Mouse (Mus musculus): ENCODE data around the gene Fbxo21. TPM values are rescaled to one million over a fixed set of nuclear protein-coding genes. Genes with fewer than 3 reads are reported as not detected.

The Fbxo21 gene
- polyA plus RNA-seq, 1 experiment from 2014 or later: 55.3 TPM

DNA sequence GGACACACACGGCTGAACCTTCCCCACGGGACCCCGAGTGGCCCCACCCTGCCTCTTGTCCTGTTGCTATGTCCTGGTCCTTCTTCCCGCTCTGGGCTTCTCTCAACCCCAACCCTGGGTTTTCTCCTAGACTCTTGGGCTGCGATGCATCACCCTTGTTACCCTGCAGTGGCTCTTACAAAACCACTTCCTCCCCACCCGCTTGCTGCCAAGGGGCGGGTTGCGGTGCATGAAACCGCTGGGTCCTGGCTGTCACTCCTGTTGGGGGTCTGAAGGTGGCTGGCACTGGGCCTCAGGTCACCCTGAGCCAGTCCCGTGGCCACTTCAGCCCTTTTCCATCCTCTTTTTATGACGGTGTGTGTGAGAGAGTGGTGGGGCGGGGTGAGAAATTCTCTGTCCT, 22.6 kb upstream of the Fbxo21 start:
- Histone ChIP-seq H3K36me3 (no peaks in the 10 kb centered on the region), H3K9me3 (replicated peaks) (no peaks in the 10 kb centered on the region), H3K4me1 (no peaks in the 10 kb centered on the region), H3K27ac (replicated peaks) (no peak overlapping the region), H3K9ac (no peak overlapping the region), H3K27me3 (no peaks in the 10 kb centered on the region), H3K4me3 (replicated peaks) (no peak overlapping the region), H3K4me2 (replicated peaks) (no peak overlapping the region)
- WGBS: 90% methylated on average over 12 of the region's 12 CpGs
- no peak for ATAC-seq (ENCODE audit: insufficient number of reproducible peaks, low FRiP score, low TSS enrichment, low read depth)

DNA sequence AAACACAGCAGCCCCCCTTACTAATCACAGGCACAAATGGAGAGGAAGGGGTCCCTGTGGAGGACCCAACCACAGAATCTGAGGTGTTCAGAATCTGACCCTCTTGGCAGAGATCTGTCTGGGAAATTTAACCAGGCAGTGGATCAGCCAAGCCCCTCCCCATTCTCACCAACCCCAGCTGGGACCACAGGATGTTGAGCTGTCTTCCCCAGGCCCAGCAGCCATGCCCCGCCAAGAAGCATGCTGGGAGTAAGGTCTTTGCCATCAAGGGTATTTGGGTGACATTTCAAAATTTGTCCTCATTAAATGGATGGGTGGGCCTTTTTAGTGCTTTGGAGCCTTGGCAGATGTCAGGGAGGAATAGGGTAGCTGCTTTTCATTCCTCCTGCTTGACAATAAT, 22.1 kb upstream of the Fbxo21 start:
- no peak overlapping the region for H3K27ac ChIP-seq (replicated peaks)
- ATAC-seq (ENCODE audit: insufficient number of reproducible peaks, low FRiP score, low TSS enrichment, low read depth): no peak
- no peaks in the 10 kb centered on the region for H3K36me3 ChIP-seq
- no peak overlapping the region for H3K9ac ChIP-seq
- no peaks in the 10 kb centered on the region for H3K9me3 ChIP-seq (replicated peaks)
- no peak overlapping the region for H3K4me3 ChIP-seq (replicated peaks)
- no peaks in the 10 kb centered on the region for H3K4me1 ChIP-seq
- 70% methylated on average over 1 of the region's 1 CpGs for WGBS
- no peaks in the 10 kb centered on the region for H3K27me3 ChIP-seq
- H3K4me2 ChIP-seq (replicated peaks): no peak overlapping the region

DNA sequence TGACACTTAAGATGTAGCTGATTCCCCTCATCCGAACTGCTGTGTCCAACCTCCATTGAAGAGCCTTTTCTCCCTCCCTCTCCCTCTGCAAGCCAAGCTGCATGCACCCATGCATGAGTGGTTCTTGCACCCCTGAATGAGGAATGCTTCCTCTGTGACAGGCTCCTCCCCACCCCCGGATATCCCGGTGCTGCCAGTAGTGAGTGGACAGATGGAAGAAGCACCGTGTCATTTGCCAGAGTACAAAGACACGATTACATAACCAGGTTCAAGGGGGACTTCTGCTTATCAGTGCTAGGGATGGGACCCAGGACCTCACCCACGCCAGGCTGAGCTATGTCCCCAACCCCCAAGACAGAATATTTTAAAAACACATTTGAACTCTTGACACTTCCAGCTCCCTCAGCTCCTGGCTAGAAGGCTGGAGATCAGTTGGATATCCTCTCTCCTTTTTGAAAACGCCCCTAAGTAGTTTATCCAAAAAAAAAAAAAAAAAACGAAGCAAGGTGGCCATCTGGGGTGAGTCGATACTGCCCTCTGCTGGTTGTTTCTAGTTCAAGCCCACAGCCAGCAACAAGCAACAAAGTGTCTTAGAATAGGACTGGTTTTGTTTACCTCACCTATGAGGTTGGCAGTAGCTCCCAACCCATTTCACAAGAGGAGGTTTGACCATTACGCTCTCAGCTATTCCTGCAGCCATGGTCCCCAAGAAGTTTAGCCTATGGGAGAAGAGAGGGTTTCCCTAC, 20.7 kb upstream of the Fbxo21 start:
- WGBS: 37% methylated on average over 10 of the region's 10 CpGs
- Histone ChIP-seq H3K4me2 (replicated peaks) (no peak overlapping the region), H3K9ac (no peak overlapping the region), H3K27ac (replicated peaks) (no peak overlapping the region), H3K4me3 (replicated peaks) (no peak overlapping the region), H3K9me3 (replicated peaks) (no peaks in the 10 kb centered on the region), H3K27me3 (no peaks in the 10 kb centered on the region), H3K4me1 (no peaks in the 10 kb centered on the region), H3K36me3 (no peaks in the 10 kb centered on the region)
- ATAC-seq (ENCODE audit: insufficient number of reproducible peaks, low FRiP score, low TSS enrichment, low read depth): no peak

DNA sequence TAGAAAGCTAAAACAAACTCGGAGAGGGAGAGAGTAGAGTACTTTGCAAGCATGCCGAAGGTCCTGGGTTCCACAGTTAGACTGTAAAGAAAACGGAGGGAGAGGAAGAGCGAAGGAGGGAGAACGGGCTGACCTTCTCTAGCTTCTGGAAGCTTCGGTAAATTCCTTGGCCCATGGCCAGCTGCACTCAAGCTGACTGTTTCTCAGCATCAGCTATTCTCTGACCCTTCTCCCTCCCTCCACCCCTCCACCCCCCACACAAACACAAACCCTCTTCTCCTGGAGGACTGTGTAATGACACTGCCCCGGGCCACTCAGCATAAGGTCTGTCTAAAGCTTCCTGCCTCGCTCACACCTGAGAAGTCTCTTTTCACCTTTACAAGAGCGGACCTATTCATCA, 11.8 kb upstream of the Fbxo21 start:
- Histone ChIP-seq H3K9me3 (replicated peaks) (no peaks in the 10 kb centered on the region), H3K27ac (replicated peaks) (no peak overlapping the region), H3K4me2 (replicated peaks) (no peak overlapping the region), H3K4me1 (no peaks in the 10 kb centered on the region), H3K9ac (no peak overlapping the region), H3K4me3 (replicated peaks) (no peak overlapping the region), H3K36me3 (no peaks in the 10 kb centered on the region), H3K27me3 (no peaks in the 10 kb centered on the region)
- WGBS: 36% methylated on average over 9 of the region's 9 CpGs
- ATAC-seq (ENCODE audit: insufficient number of reproducible peaks, low FRiP score, low TSS enrichment, low read depth): no peak

DNA sequence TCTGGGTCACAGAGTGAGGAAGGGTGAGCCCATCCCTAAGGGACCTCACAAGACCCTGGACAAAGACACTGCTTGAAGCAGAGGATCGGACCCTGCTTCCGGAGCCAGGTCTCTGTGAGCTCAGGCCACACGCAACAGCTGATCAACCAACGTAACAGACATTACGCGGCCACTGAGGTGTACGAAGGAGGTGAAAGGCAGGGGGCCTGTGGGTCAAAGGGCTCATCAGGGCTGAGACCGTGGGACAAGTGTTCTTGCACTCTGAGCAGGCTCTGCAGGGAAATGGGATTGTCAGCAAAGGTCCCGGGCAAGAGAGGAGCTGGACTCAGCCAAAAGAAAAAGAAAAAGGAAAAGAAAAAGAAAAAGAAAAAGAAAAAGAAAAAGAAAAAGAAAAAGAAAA, 9.6 kb upstream of the Fbxo21 start:
- H3K9ac ChIP-seq: no peak overlapping the region
- H3K4me1 ChIP-seq: no peaks in the 10 kb centered on the region
- ATAC-seq (ENCODE audit: insufficient number of reproducible peaks, low FRiP score, low TSS enrichment, low read depth): no peak
- WGBS: 69% methylated on average over 9 of the region's 9 CpGs
- no peaks in the 10 kb centered on the region for H3K27me3 ChIP-seq
- no peaks in the 10 kb centered on the region for H3K9me3 ChIP-seq (replicated peaks)
- no peaks in the 10 kb centered on the region for H3K36me3 ChIP-seq
- H3K4me3 ChIP-seq (replicated peaks): no peak overlapping the region
- no peak overlapping the region for H3K27ac ChIP-seq (replicated peaks)
- H3K4me2 ChIP-seq (replicated peaks): no peak overlapping the region

DNA sequence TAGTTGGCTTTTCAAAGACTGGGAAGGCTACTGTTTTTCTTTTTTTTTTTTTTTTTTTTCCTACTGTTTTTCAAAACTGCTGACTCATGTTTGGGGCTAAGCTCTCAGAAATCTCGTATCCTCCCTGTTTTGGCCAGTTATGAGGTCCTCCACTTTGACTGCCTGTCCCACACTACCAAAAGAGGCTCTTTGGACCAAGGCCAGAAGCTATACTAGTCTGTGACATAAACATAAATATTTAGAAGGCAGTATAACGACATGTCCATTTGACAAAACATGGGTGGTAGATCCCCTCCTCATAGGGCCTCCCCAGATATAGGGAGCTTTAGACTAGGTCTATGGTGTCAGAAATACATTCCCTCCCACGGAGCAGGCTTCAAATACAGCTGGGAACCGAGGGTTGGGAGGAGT, 8.9 kb upstream of the Fbxo21 start:
- Histone ChIP-seq H3K4me3 (replicated peaks) (no peak overlapping the region), H3K27ac (replicated peaks) (no peak overlapping the region), H3K36me3 (no peaks in the 10 kb centered on the region), H3K27me3 (no peaks in the 10 kb centered on the region), H3K4me2 (replicated peaks) (no peak overlapping the region), H3K9me3 (replicated peaks) (no peaks in the 10 kb centered on the region), H3K9ac (no peak overlapping the region), H3K4me1 (no peaks in the 10 kb centered on the region)
- no peak for ATAC-seq (ENCODE audit: insufficient number of reproducible peaks, low FRiP score, low TSS enrichment, low read depth)
- 55% methylated on average over 4 of the region's 4 CpGs for WGBS

DNA sequence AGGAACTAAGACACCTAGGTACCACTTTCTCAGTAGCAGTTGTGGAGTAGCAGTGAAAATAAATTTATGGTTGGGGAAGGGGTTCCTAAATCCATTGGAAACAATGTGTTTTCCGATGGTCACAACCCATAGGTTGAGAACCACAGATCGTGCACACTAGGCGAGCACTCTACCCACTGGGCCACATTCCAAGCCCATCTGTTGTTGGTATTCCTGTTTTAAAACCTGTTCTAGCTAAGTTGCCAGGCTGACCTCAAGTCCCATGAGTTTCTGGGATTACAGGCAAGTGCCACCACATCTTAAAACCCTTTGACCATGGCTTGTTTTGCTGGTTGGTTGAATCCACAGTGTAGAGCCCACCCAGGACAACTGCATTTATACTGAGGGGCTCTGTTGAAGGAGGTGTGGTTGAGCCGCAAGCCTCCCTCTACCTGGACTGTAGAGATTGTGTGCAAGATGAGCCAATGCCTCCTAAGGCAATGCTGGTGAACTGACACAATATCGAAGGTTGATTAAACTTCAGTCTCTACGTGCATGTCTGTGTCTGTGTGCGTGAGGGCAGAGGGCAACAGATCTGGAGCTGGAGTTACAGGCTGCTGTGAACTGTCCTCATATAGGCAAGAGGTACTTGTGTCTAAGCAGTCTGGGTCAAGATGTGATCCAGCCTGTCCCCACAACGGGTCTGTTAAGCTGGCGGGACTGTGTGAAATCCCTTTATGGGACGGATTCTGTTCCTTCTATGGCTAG, 6.7 kb upstream of the Fbxo21 start:
- no peaks in the 10 kb centered on the region for H3K36me3 ChIP-seq
- ATAC-seq (ENCODE audit: insufficient number of reproducible peaks, low FRiP score, low TSS enrichment, low read depth): no peak
- no peak overlapping the region for H3K9ac ChIP-seq
- H3K4me2 ChIP-seq (replicated peaks): no peak overlapping the region
- H3K9me3 ChIP-seq (replicated peaks): no peaks in the 10 kb centered on the region
- H3K4me1 ChIP-seq: no peaks in the 10 kb centered on the region
- no peak overlapping the region for H3K27ac ChIP-seq (replicated peaks)
- H3K27me3 ChIP-seq: no peaks in the 10 kb centered on the region
- 83% methylated on average over 10 of the region's 10 CpGs for WGBS
- no peak overlapping the region for H3K4me3 ChIP-seq (replicated peaks)

DNA sequence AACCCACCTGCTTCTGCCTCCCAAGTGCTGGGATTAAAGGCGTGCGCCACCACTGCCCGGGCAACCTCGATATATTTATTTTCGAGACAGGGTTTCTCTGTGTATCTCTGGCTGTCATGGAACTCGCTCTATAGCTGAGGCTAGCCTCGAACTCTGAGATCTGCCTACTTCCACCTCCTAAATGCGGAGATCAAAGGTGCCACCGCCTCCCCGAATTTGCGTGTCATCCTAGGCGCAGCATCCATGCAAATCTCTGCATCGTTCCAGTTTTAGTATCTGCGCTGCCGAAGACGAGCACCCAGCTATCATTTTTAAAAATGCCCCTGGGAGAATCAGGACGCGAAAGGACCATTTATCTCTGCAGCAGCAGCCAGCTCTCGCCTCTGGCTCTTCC, 270 bp upstream of the Fbxo21 start:
- 22% methylated on average over 19 of the region's 19 CpGs for WGBS
- Histone ChIP-seq H3K27ac (replicated peaks) (no peak overlapping the region; the same call in 1 of the 2 replicates), H3K4me1 (peaks cover 16% of the 10 kb centered on the region), H3K4me3 (replicated peaks) (peak overlapping the region; percentile 99), H3K36me3 (peaks cover 15% of the 10 kb centered on the region), H3K9me3 (replicated peaks) (no peaks in the 10 kb centered on the region), H3K27me3 (no peaks in the 10 kb centered on the region), H3K9ac (peak overlapping the region; percentile 95; the same call in 1 of the 2 replicates), H3K4me2 (replicated peaks) (peak overlapping the region; percentile 77)
- ATAC-seq (ENCODE audit: insufficient number of reproducible peaks, low FRiP score, low TSS enrichment, low read depth): no peak

DNA sequence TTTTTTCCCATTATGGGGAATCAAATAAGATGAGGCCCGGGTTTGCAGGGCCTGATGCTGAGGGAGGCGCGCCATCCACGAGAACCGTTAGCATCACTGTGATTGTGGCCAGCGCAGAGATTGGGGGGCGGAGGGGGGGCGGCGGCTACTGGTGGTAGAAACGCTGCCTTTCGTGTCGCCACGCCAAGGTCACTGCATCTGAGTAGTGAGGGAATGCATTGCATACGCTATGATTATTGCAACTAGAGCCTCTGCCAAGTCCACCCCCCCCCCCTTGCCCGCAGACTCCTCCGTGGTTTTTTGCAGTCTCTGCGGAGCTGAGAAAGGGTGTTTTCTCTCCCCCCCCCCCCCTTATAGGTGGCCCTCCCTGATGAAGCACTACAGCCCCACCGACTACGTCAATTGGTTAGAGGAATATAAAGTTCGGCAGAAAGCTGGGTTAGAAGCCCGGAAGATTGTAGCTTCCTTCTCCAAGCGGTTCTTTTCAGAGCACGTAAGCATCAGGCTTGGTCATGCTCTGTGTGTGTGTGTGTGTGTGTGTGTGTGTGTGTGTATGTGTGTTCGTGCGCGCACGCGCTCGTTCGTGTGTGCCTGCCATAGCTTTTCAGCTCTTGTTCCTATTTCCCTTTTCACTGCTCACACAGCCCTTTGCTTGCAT, 1.1 kb downstream of the Fbxo21 start:
- H3K27me3 ChIP-seq: no peaks in the 10 kb centered on the region
- no peak for ATAC-seq (ENCODE audit: insufficient number of reproducible peaks, low FRiP score, low TSS enrichment, low read depth)
- 7% methylated on average over 29 of the region's 30 CpGs for WGBS
- peaks cover 16% of the 10 kb centered on the region for H3K4me1 ChIP-seq
- peak overlapping the region; percentile 77 for H3K4me2 ChIP-seq (replicated peaks)
- H3K36me3 ChIP-seq: peaks cover 20% of the 10 kb centered on the region
- H3K4me3 ChIP-seq (replicated peaks): peak overlapping the region; percentile 99
- peak overlapping the region; percentile 95; the same call in 1 of the 2 replicates for H3K9ac ChIP-seq
- no peaks in the 10 kb centered on the region for H3K9me3 ChIP-seq (replicated peaks)
- H3K27ac ChIP-seq (replicated peaks): peak overlapping the region; percentile 82

DNA sequence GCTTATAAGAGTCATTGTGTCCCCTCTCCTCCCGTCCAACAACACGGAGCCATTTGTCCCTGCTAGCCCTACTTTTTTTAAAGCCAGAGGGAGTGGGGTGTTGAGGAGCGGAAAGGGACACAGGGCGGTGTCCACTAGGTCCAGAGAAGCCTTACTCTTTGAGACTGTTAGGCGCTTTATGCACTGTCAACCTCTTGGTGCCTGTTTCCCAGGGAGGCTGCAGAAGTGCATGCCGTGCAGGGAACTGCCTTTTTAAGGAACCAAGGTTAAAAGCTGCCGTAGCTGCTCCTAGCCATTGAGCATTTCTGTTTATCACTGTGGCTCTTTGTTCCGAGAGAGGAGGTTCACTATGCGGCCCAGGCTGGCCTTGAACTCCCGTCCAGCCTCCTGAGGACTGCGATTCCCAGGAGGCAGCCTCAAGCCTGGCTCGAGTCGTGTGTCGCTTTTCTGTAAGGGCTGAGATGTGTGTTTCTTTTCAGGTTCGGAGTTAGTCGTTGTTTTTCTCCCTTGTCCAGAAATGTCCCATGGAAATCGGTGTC, 1.7 kb downstream of the Fbxo21 start:
- Histone ChIP-seq H3K4me1 (peaks cover 16% of the 10 kb centered on the region), H3K4me3 (replicated peaks) (peak overlapping the region; percentile 99), H3K27ac (replicated peaks) (0 out of 2 replicates have a peak overlapping the region, but pooled peaks have one; percentile 13), H3K27me3 (no peaks in the 10 kb centered on the region), H3K9me3 (replicated peaks) (no peaks in the 10 kb centered on the region), H3K9ac (no peak overlapping the region; the same call in 1 of the 2 replicates), H3K36me3 (peaks cover 26% of the 10 kb centered on the region), H3K4me2 (replicated peaks) (peak overlapping the region; percentile 77)
- no peak for ATAC-seq (ENCODE audit: insufficient number of reproducible peaks, low FRiP score, low TSS enrichment, low read depth)
- 59% methylated on average over 17 of the region's 17 CpGs for WGBS

DNA sequence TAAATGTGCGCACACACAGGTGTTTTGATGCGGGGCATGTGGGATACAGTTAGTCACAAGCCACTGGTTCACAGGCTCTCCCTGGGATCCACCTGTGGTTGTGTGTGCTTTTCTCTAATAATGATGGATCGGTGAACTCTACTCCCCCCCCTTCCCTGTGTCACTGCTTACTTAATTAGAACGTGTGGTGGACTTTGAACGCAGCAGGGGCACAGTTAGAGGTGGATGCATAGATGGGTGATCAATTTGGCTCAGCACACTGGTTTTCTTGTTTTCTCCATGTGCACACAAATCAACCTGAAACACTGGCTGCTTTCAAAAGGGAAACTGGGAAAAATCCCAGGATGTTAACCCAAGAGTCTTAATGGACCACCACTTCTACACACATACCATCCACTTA, 2.6 kb downstream of the Fbxo21 start:
- H3K36me3 ChIP-seq: peaks cover 34% of the 10 kb centered on the region
- no peak overlapping the region for H3K27ac ChIP-seq (replicated peaks)
- H3K27me3 ChIP-seq: no peaks in the 10 kb centered on the region
- WGBS: 83% methylated on average over 5 of the region's 5 CpGs
- H3K4me2 ChIP-seq (replicated peaks): no peak overlapping the region
- H3K4me1 ChIP-seq: peaks cover 16% of the 10 kb centered on the region
- ATAC-seq (ENCODE audit: insufficient number of reproducible peaks, low FRiP score, low TSS enrichment, low read depth): no peak
- no peaks in the 10 kb centered on the region for H3K9me3 ChIP-seq (replicated peaks)
- H3K4me3 ChIP-seq (replicated peaks): no peak overlapping the region
- no peak overlapping the region for H3K9ac ChIP-seq
